Comparison of ENCODE assay signal across 5 mouse cellular contexts in the genomic region with DNA sequence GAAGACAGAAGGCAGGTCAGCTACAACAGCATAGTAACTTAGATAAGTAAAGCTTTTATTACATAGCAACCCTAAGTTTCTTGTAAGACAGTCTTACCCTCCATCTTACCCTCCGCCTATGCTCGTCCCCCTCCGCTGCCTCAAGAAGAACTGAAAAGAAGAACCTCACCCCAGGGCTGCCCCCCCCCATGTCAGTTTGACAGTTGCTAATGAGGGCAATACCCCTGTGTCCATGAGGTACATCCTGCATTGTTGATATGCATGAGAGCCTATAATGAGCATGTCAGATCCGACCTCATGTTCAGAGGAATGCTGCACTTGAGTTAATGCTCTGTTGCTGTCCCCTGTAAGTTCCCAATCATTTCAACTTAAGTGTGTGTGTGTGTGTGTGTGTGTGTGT. TPM values are rescaled to one million over a fixed set of nuclear protein-coding genes. Genes with fewer than 3 reads are reported as not detected.
"Had no signal": no experiment of that assay in that cellular context is flagged by ENCODE, and none has a peak within 500 bp of the region (broad histone marks: within the 10 kb centered on the region; RNA-seq: fewer than 3 reads in every experiment).

No protein-coding gene starts in this region.

RNA-seq across cellular contexts. Expression of gene Ifi211, which starts 60.0 kb away (rescaled TPM):
- total RNA-seq: layer of hippocampus, adult 18-20 months; layer of hippocampus, postnatal 36 days; left cerebral cortex, postnatal 25 days had no signal
- polyA plus RNA-seq: neural tube, embryonic 14.5 days; testis, adult 2 months had no signal
